Mouse (Mus musculus) megakaryocyte, embryonic 14.5 days (primary cell): ENCODE data around the gene Cacng7.

Experiments used
- FLI1 ChIP-seq: IDR thresholded peaks from 2 replicates; pipeline ENCODE4 v1.6.1; 2012; ENCODE audit warnings: low read length, inconsistent platforms, mixed read lengths
- GATA1 ChIP-seq: IDR thresholded peaks from 3 replicates; pipeline ENCODE4 v1.6.1; 2012; ENCODE audit warnings: mixed read lengths, low read length, inconsistent platforms, borderline replicate concordance

GRCm38 (mm10) chr7:3286036-3286435 lies 46.7 kb upstream of the Cacng7 start:
- TF ChIP-seq GATA1 (no peak), FLI1 (no peak)
